ENCODE assay signal across 7 mouse cellular contexts in the genomic region with DNA sequence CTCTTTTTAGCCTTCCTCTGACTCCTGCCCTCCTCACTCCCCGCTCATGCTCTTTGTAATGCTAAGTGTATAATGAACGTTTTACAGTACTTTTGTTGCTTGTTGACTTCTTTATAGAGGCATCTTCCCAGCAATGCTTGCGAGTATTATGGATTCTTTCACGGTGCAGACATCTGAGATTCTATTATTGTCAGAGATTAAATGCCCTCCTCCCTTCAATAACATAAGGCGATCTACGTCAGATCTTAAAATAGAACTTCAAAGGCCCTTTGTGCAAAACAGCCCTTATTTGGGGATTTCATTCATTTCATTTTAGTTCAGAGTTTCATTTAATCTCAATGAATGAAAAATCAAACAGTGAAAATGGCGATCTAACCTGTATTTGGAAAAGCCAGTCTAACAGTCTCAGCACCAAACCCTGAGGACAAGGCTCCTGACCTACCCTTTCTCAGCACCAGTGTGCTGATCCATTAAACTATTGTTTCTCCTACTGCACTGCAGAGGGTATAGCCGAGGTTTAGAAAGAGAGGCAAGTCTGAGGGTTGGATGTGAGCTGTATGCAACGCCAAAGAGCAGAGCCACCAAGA.
DNase-seq lines count a peak whose midpoint lies in the region; ATAC-seq and TF ChIP-seq lines count a peak whose summit lies in the region.

No protein-coding gene starts in this region.

- no peak for TF ChIP-seq POLR2A in liver, adult 2 months (IDR thresholded peaks at IDR 0.05; ENCODE audit: extremely low read depth, insufficient read depth, low read length)

- no peak for ATAC-seq in embryonic facial prominence, embryonic 12.5 days (ENCODE audit: insufficient number of reproducible peaks, insufficient read depth, low FRiP score, low TSS enrichment)
- peak; percentile 43 for ATAC-seq in hindbrain, embryonic 16.5 days
- peak; percentile 59 for ATAC-seq in midbrain, embryonic 13.5 days

- peak overlapping the region; percentile 13; the same call in 1 of the 2 replicates for H3K9ac ChIP-seq in liver, adult 2 months (ENCODE audit: low read depth, low read length)
- peak overlapping the region; percentile 46 for H3K9ac ChIP-seq in embryonic facial prominence, embryonic 12.5 days
- H3K9ac ChIP-seq in hindbrain, embryonic 16.5 days (ENCODE audit: low read depth, low read length) = peak overlapping the region; percentile 70
- peak overlapping the region; percentile 70 for H3K9ac ChIP-seq in midbrain, embryonic 13.5 days (replicated peaks)

- H3K27me3 ChIP-seq in liver, adult 2 months (ENCODE audit: control insufficient read depth, insufficient read depth, low read length) = no peaks in the 10 kb centered on the region
- no peaks in the 10 kb centered on the region for H3K27me3 ChIP-seq in embryonic facial prominence, embryonic 12.5 days
- H3K27me3 ChIP-seq in hindbrain, embryonic 16.5 days (replicated peaks; ENCODE audit: control insufficient read depth, insufficient read depth, low read length) = no peaks in the 10 kb centered on the region
- no peaks in the 10 kb centered on the region for H3K27me3 ChIP-seq in midbrain, embryonic 13.5 days

- H3K9me3 ChIP-seq in embryonic facial prominence, embryonic 12.5 days = no peaks in the 10 kb centered on the region
- H3K9me3 ChIP-seq in hindbrain, embryonic 16.5 days (ENCODE audit: control insufficient read depth, low read length) = no peaks in the 10 kb centered on the region
- H3K9me3 ChIP-seq in midbrain, embryonic 13.5 days = no peaks in the 10 kb centered on the region

- no peaks in the 10 kb centered on the region for H3K79me2 ChIP-seq in liver, adult 2 months (ENCODE audit: control insufficient read depth, insufficient read depth, low read length)

- peaks cover 3% of the 10 kb centered on the region; the same call in 1 of the 2 replicates for H3K4me1 ChIP-seq in liver, adult 2 months (ENCODE audit: control insufficient read depth, insufficient read depth, low read length)
- no peaks in the 10 kb centered on the region for H3K4me1 ChIP-seq in embryonic facial prominence, embryonic 12.5 days
- peaks cover 9% of the 10 kb centered on the region for H3K4me1 ChIP-seq in hindbrain, embryonic 16.5 days (ENCODE audit: control insufficient read depth, insufficient read depth, low read depth, low read length)
- peaks cover 15% of the 10 kb centered on the region for H3K4me1 ChIP-seq in midbrain, embryonic 13.5 days (replicated peaks)

- no peak overlapping the region for H3K27ac ChIP-seq in liver, adult 2 months (replicated peaks; ENCODE audit: insufficient read depth, low read depth, low read length)
- H3K27ac ChIP-seq in embryonic facial prominence, embryonic 12.5 days = peak overlapping the region; percentile 92
- H3K27ac ChIP-seq in hindbrain, embryonic 16.5 days (ENCODE audit: low read depth, low read length) = peak overlapping the region; percentile 97
- peak overlapping the region; percentile 98 for H3K27ac ChIP-seq in midbrain, embryonic 13.5 days

- H3K4me2 ChIP-seq in embryonic facial prominence, embryonic 12.5 days (replicated peaks) = peak overlapping the region; percentile 55
- peak overlapping the region; percentile 65 for H3K4me2 ChIP-seq in hindbrain, embryonic 16.5 days (ENCODE audit: low read length)
- H3K4me2 ChIP-seq in midbrain, embryonic 13.5 days (replicated peaks) = peak overlapping the region; percentile 53

- no peak for TF ChIP-seq CTCF in liver, adult 2 months (IDR thresholded peaks at IDR 0.05; ENCODE audit: low read depth, low read length)

- DNase-seq in liver, adult 2 months (ENCODE audit: extremely low read depth, low read depth, low spot score) = no peak
- DNase-seq in liver = no peak
- DNase-seq in left cerebral cortex, adult 18-20 months (ENCODE audit: low spot score in 2 of 2) = no peak
- DNase-seq in thymus, postnatal 4 days = no peak

- WGBS in liver, adult 2 months = 5% methylated on average over 9 of the region's 9 CpGs
- WGBS in embryonic facial prominence, embryonic 12.5 days = 2% methylated on average over 9 of the region's 9 CpGs
- 0% methylated on average over 9 of the region's 9 CpGs for WGBS in hindbrain, embryonic 16.5 days
- under 1% methylated on average over 9 of the region's 9 CpGs for WGBS in midbrain, embryonic 13.5 days

- H3K4me3 ChIP-seq in liver, adult 2 months (ENCODE audit: insufficient read depth, low read depth, low read length) = peak overlapping the region; percentile 52
- H3K4me3 ChIP-seq in embryonic facial prominence, embryonic 12.5 days = peak overlapping the region; percentile 47
- H3K4me3 ChIP-seq in hindbrain, embryonic 16.5 days (ENCODE audit: low read length) = peak overlapping the region; percentile 49
- peak overlapping the region; percentile 52 for H3K4me3 ChIP-seq in midbrain, embryonic 13.5 days (replicated peaks)

- no peaks in the 10 kb centered on the region for H3K36me3 ChIP-seq in liver, adult 2 months (ENCODE audit: control insufficient read depth, insufficient read depth, low read length)
- no peaks in the 10 kb centered on the region for H3K36me3 ChIP-seq in embryonic facial prominence, embryonic 12.5 days
- H3K36me3 ChIP-seq in hindbrain, embryonic 16.5 days (ENCODE audit: control insufficient read depth, insufficient read depth, low read length) = no peaks in the 10 kb centered on the region
- no peaks in the 10 kb centered on the region for H3K36me3 ChIP-seq in midbrain, embryonic 13.5 days

Comparison
In these comparisons a context has a peak if more than half of its experiments do, and no peak if none do; other contexts are left out.
1. H3K9ac ChIP-seq: peak in every context shown above with its lines; median percentile 70 in hindbrain, embryonic 16.5 days; 70 in midbrain, embryonic 13.5 days; 46 in embryonic facial prominence, embryonic 12.5 days; 13 in liver, adult 2 months.